Mouse (Mus musculus) neural tube, embryonic 12.5 days (tissue): ENCODE data around the gene Bzw1. TPM values are rescaled to one million over a fixed set of nuclear protein-coding genes. Genes with fewer than 3 reads are reported as not detected.

Source experiments
- ATAC-seq: fragments of 200-750 bp; cut with Nextera tagmentation; 2 replicates; pipeline ENCODE4 v1.8.0; 2017; ENCODE audit warnings: low read depth, mild to moderate bottlenecking, moderate TSS enrichment, moderate library complexity; ENCODE audit not compliant: low FRiP score
- H3K27ac ChIP-seq: fragments of 300-500 bp; sonication (generic); 2 replicates; pipeline ENCODE4 v1.5.1; 2016
- H3K27me3 ChIP-seq: fragments of 300-500 bp; sonication (generic); replicated peaks from 2 replicates; pipeline ENCODE4 v1.6.1; 2016; ENCODE audit warnings: mild to moderate bottlenecking
- H3K36me3 ChIP-seq: fragments of 300-500 bp; sonication (generic); 2 replicates; pipeline ENCODE4 v1.6.1; 2016; ENCODE audit warnings: mild to moderate bottlenecking
- H3K4me1 ChIP-seq: fragments of 300-500 bp; sonication (generic); 2 replicates; pipeline ENCODE4 v1.6.1; 2016
- H3K4me2 ChIP-seq: fragments of 300-500 bp; sonication (generic); replicated peaks from 2 replicates; pipeline ENCODE4 v1.6.1; 2016; ENCODE audit warnings: mild to moderate bottlenecking
- H3K4me3 ChIP-seq: fragments of 300-500 bp; sonication (generic); 2 replicates; pipeline ENCODE4 v1.5.1; 2016
- H3K9ac ChIP-seq: fragments of 300-500 bp; sonication (generic); 2 replicates; pipeline ENCODE4 v1.6.1; 2016; ENCODE audit warnings: mild to moderate bottlenecking
- H3K9me3 ChIP-seq: fragments of 300-500 bp; sonication (generic); 2 replicates; pipeline ENCODE4 v1.6.1; 2016; ENCODE audit warnings: mild to moderate bottlenecking
- WGBS: fragments of 180-500 bp; shearing (Covaris S2); methylation state at CpG from one replicate; pipeline ENCODE4 v1.1.7; 2016; 5-methylcytosine and 5-hydroxymethylcytosine counted together
- polyA plus RNA-seq: library from polyadenylated mRNA; unstranded; fragments of >200 nt; fragmentation: Nextera tagmentation; extraction: Ambion mirVana; gene quantifications from 2 replicates; pipeline ENCODE4 v1.2.1, GENCODE M21; 2016

Gene Bzw1
- polyA plus RNA-seq, 1 experiment from 2014 or later, result 442 TPM

DNA sequence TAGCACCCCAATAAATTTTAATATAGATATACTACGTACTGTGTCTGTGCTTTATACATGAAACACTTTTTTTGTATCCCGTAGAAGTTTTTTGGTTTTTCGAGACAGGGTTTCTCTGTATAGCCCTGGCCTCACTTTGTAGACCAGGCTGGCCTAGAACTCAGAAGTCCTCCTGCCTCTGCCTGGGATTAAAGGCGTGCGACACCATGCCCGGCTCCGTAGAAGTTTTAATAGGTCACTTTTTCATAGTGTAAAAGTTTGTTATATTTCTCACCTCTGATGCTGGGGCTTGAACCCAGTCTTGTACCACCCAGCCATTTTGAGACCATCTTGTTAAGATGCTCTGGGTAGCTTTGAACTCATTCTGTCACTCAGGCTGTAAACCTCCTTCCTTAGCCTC is 14.6 kb downstream of the Bzw1 start:
- no peak for ATAC-seq
- Histone ChIP-seq H3K9ac (no peak overlapping the region), H3K4me3 (no peak overlapping the region), H3K4me1 (no peaks in the 10 kb centered on the region), H3K9me3 (no peaks in the 10 kb centered on the region), H3K4me2 (no peak overlapping the region), H3K27me3 (no peaks in the 10 kb centered on the region), H3K36me3 (peaks cover 66% of the 10 kb centered on the region), H3K27ac (no peak overlapping the region)
- WGBS, result 97% methylated on average over 7 of the region's 7 CpGs

DNA sequence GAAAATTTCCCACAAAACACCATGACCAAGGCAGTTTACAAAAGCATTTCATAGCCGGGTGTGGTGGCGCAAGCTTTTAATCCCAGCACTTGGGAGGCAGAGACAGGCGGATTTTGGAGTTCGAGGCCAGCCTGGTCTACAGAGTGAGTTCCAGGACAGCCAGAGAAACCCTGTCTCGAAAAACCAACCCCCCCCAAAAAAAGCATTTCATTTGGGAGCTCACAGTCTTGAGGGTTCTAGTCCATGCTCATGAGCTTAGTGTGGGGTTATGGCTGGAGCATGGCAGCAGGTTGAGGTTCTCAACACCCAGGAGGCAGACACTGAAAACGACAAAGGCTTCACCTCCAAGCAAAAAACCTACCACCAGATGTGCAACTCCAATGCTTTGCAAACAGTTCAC is 15.4 kb downstream of the Bzw1 start:
- H3K9me3 ChIP-seq, result no peaks in the 10 kb centered on the region
- H3K27me3 ChIP-seq, result no peaks in the 10 kb centered on the region
- H3K36me3 ChIP-seq, result peaks cover 65% of the 10 kb centered on the region
- no peak overlapping the region for H3K4me2 ChIP-seq
- no peak overlapping the region for H3K27ac ChIP-seq
- no peak for ATAC-seq
- 88% methylated on average over 6 of the region's 6 CpGs for WGBS
- no peaks in the 10 kb centered on the region for H3K4me1 ChIP-seq
- no peak overlapping the region for H3K4me3 ChIP-seq
- no peak overlapping the region for H3K9ac ChIP-seq

DNA sequence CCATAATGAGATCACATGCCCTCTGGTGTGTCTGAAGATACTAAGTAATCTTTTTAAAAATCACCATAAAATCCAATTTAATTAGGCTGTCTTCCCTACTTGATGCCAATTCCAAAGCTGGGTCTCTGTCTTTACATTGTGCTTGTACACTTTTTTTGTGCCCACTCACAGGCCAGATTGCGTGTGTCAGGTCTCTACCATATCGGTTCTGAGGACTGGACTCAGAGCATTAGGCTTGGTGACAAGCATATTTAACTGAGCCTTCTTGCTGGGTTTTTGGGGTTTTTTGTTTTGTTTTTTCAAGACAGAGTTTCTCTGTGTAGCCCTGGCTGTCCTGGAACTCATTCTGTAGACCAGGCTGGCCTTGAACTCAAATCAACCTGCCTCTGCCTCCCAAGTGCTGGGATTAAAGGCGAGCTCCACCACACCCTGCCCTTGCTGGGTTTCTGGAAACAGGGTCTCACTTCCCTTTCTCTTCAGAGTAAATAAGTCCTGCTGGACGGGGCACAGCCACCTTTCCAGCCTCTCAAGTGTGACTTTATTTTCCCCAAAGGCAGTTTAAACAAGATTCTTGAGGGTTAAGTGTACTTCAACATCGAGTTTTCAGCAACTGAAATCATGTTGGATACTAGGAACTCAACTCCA is 17.0 kb downstream of the Bzw1 start:
- no peak overlapping the region for H3K27ac ChIP-seq
- 88% methylated on average over 5 of the region's 5 CpGs for whole genome bisulfite sequencing
- no peaks in the 10 kb centered on the region for H3K9me3 ChIP-seq
- no peak overlapping the region for H3K4me3 ChIP-seq
- H3K36me3 ChIP-seq, result peaks cover 66% of the 10 kb centered on the region
- no peak overlapping the region for H3K4me2 ChIP-seq
- H3K9ac ChIP-seq, result no peak overlapping the region
- H3K27me3 ChIP-seq, result no peaks in the 10 kb centered on the region
- no peaks in the 10 kb centered on the region for H3K4me1 ChIP-seq
- no peak for ATAC-seq

DNA sequence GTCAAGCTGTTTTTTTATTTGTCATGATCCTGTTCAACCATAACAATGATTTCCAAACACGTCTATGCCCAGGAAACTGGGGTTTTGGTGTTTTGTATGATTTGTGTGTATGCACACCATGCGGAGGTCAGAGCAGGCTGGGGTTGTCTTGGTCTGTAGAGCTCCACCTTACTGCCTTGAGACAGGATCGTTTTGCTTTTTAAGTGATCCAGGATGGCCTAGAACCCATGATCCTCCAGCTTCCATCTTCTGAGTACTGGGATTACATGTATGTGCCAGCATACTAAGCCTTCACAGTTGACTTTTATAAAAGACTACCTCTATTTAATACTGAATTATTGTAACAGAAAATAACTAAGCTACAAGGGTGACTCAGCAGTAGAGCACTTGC is 17.5 kb downstream of the Bzw1 start:
- H3K4me3 ChIP-seq, result no peak overlapping the region
- H3K9me3 ChIP-seq, result no peaks in the 10 kb centered on the region
- no peak overlapping the region for H3K27ac ChIP-seq
- no peaks in the 10 kb centered on the region for H3K27me3 ChIP-seq
- no peak for ATAC-seq
- H3K4me2 ChIP-seq, result no peak overlapping the region
- H3K9ac ChIP-seq, result no peak overlapping the region
- H3K4me1 ChIP-seq, result no peaks in the 10 kb centered on the region
- 89% methylated on average over 3 of the region's 3 CpGs for WGBS
- peaks cover 71% of the 10 kb centered on the region for H3K36me3 ChIP-seq

DNA sequence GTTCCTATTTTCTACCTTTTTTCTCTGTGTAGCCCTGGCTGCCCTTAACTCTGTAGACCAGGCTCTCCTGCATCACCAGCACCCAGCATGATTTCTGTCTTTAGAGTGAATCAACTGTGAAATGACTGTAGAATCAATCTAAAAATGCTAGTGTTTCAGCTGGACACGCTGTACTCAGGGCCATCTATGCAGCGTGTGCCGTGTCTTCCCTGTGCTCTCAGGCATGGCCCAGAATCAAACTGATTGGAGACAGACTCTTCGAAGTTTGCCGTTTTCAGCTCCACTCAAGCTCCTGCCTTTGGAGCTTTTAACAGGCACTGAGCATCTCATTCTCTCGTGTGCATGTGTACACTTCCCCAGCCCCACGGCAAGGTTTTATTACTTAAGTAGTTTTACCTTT is 18.1 kb downstream of the Bzw1 start:
- WGBS, result 88% methylated on average over 7 of the region's 7 CpGs
- ATAC-seq, result no peak
- H3K27ac ChIP-seq, result no peak overlapping the region
- H3K4me1 ChIP-seq, result no peaks in the 10 kb centered on the region
- no peak overlapping the region for H3K4me2 ChIP-seq
- H3K36me3 ChIP-seq, result peaks cover 70% of the 10 kb centered on the region
- H3K9ac ChIP-seq, result no peak overlapping the region
- H3K4me3 ChIP-seq, result no peak overlapping the region
- no peaks in the 10 kb centered on the region for H3K27me3 ChIP-seq
- H3K9me3 ChIP-seq, result no peaks in the 10 kb centered on the region

DNA sequence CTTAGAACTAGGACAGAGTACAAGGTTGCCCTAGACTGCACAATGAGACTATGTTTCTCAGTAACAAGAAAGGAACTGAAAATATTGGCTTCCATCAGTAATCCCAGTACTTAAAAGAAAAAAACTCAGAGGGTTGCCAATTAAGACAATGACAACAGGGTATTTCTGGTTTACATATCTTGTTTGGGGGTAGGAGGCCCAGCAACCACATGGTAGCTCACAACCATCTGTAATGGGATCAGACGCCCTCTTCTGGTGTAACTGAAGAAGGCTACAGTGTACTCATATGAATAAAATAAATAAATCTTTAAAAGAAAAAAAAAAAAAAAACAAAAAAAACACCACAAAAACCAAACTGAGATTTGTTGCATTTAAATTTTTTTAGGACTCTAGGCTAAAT is 22.7 kb downstream of the Bzw1 start:
- H3K4me3 ChIP-seq, result no peak overlapping the region
- H3K4me1 ChIP-seq, result no peaks in the 10 kb centered on the region
- no peaks in the 10 kb centered on the region for H3K9me3 ChIP-seq
- no peak overlapping the region for H3K27ac ChIP-seq
- no peak for ATAC-seq
- no peaks in the 10 kb centered on the region for H3K27me3 ChIP-seq
- H3K4me2 ChIP-seq, result no peak overlapping the region
- H3K36me3 ChIP-seq, result peaks cover 86% of the 10 kb centered on the region
- H3K9ac ChIP-seq, result no peak overlapping the region
- WGBS, result 27% methylated on average over 1 of the region's 1 CpGs

DNA sequence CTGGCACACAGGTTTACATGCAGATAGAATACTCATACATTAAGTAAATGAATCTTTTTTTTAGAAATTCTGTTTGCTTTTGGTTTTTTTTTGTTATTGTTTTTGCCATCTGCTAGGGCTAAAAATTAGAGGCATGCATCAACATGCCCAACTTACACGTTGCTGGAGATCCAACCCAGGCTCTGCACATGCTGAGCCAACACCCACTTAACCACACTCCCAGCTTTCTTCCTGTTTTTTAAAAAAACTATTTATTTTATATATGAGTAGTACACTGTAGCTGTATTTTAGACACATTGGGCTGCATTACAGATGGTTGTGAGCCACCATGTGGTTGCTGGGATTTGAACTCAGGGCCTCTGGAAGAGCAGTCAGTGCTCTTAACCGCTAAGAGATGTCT is 23.4 kb downstream of the Bzw1 start:
- ATAC-seq, result no peak
- Histone ChIP-seq H3K27me3 (no peaks in the 10 kb centered on the region), H3K36me3 (peaks cover 83% of the 10 kb centered on the region), H3K4me2 (no peak overlapping the region), H3K27ac (no peak overlapping the region), H3K4me1 (peaks cover 2% of the 10 kb centered on the region), H3K9me3 (no peaks in the 10 kb centered on the region), H3K9ac (no peak overlapping the region), H3K4me3 (no peak overlapping the region)
- WGBS, result 98% methylated on average over 2 of the region's 2 CpGs

DNA sequence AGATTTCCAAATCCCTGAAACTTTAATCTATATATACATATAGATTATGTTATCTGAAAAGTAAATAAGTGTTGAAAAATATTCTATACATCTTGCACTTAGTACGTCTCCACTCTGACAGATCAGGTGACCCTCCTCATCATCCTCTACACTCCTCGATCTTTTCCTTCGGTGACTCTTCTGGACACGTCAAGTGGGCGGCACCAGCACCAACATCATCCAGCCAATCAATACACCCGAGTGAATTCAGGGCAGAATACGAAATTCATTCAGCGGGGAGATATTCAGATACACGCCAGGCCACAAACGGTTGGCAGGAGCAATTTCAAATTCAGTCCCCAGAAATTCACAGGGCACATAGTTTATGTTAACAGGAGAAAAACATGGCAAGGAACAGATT is 27.3 kb downstream of the Bzw1 start:
- no peaks in the 10 kb centered on the region for H3K9me3 ChIP-seq
- WGBS, result 86% methylated on average over 10 of the region's 10 CpGs
- H3K27ac ChIP-seq, result no peak overlapping the region
- H3K4me1 ChIP-seq, result peaks cover 16% of the 10 kb centered on the region
- H3K9ac ChIP-seq, result no peak overlapping the region
- no peaks in the 10 kb centered on the region for H3K27me3 ChIP-seq
- peaks cover 52% of the 10 kb centered on the region for H3K36me3 ChIP-seq
- no peak overlapping the region for H3K4me3 ChIP-seq
- ATAC-seq, result no peak
- H3K4me2 ChIP-seq, result no peak overlapping the region

DNA sequence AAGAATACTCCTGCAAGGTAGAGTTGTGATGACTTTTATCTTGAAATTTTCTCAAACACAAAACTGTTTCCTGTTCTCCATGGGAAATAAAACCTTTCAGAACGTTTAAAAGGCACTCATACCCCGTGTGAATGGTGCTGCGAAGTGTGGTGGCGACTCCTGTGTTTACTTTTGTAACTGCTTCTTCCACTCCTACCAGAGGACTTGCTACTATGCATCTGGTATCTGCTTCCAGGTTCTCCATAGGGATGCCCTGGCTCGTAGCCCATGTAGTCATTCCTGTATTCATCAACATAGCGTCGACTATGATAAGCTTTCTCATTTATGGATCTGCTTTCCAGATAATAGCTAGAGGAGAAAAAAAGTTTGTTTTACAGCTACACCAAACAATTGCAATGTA is 28.3 kb downstream of the Bzw1 start:
- 78% methylated on average over 7 of the region's 7 CpGs for WGBS
- H3K4me1 ChIP-seq, result peaks cover 16% of the 10 kb centered on the region
- H3K4me3 ChIP-seq, result no peak overlapping the region
- H3K27me3 ChIP-seq, result no peaks in the 10 kb centered on the region
- H3K36me3 ChIP-seq, result peaks cover 45% of the 10 kb centered on the region
- H3K9ac ChIP-seq, result no peak overlapping the region
- no peak overlapping the region for H3K27ac ChIP-seq
- 0 out of 2 replicates have a peak overlapping the region, but pooled peaks have one; percentile 12 for H3K4me2 ChIP-seq
- ATAC-seq, result no peak
- H3K9me3 ChIP-seq, result no peaks in the 10 kb centered on the region

DNA sequence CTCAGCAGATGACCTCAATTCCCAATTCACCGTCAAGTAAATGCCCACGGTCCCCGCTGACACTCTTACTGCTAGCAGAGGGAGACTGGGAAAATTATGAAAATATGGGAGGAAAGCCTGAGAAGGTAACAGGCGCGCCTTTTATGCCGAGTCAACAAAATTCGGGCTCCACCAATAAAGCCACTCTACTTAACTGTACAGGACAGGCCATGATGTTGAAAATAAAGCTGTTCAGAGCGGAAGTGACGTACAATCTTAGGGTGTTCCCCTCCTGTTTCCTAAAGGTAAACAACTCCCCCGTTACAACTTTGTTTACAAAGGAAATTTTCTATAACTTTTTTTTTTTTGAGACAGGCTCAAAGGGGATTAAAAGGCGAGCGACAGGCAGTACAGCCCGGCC is 30.2 kb downstream of the Bzw1 start:
- H3K9ac ChIP-seq, result peak overlapping the region; percentile 99
- H3K36me3 ChIP-seq, result peaks cover 29% of the 10 kb centered on the region
- H3K4me3 ChIP-seq, result peak overlapping the region; percentile 99
- 15% methylated on average over 13 of the region's 13 CpGs for WGBS
- H3K4me2 ChIP-seq, result peak overlapping the region; percentile 72
- H3K27ac ChIP-seq, result 0 out of 2 replicates have a peak overlapping the region, but pooled peaks have one; percentile 95
- H3K4me1 ChIP-seq, result peaks cover 16% of the 10 kb centered on the region
- ATAC-seq, result 0 out of 2 replicates have a peak, but pooled peaks have one; percentile 45
- H3K27me3 ChIP-seq, result no peaks in the 10 kb centered on the region
- H3K9me3 ChIP-seq, result no peaks in the 10 kb centered on the region

DNA sequence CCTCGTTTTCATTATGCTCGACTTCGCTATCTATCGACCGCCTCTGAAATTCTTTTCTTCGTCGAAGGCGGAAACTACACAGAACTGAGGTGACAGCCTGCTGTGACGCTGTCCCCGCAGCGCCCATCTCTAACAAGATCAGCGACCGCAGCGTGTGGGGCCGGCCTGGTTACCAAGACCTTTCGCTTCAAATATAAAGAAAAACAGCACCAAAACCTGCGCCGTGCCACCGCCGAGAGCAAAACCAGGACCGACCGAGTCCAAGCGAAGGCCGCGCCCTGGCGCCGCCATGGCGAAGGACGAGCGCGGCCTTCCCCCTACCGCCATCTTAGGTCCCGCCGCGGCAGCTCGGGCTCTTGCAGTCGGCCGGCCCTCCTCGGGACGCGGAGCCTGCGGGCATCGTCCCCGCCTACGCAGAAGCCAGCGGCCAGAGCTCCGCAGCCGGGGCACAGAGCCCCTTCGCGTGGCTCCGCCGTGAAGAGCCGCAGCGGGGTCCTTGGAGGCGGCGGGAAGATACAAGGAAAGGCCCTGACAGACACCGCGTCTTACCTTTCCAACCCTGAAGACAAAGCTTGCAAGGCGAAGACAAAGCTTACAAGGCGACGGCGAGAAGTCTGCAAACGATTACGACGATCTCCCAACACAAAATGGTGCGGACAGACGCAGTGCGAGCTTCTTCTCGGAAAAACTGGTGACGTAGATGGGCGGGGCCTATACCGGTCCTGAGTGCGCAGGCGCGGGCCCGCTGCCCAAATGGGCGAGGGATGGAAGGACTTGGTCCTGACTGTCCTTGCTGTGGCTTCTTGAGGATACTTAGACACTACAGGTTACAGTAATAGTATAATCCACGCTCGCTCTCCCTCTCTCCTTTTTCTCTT is 30.9 kb downstream of the Bzw1 start, which contains the start of gene Clk1:
Gene Clk1, minus strand, starts transcription at position 696 of the 878 bp plus-strand sequence.
- H3K4me2 ChIP-seq, result peak within 1 kb of the TSS; percentile 72
- ATAC-seq, result peak; percentile 93
- H3K9me3 ChIP-seq, result no peaks in the 10 kb centered on the region
- H3K9ac ChIP-seq, result peak within 1 kb of the TSS; percentile 99
- no peaks in the 10 kb centered on the region for H3K27me3 ChIP-seq
- H3K27ac ChIP-seq, result peak within 1 kb of the TSS; percentile 95
- peaks cover 16% of the 10 kb centered on the region for H3K4me1 ChIP-seq
- peaks cover 21% of the 10 kb centered on the region for H3K36me3 ChIP-seq
- WGBS, result under 1% methylated on average over 79 of the region's 79 CpGs
- peak within 1 kb of the TSS; percentile 99 for H3K4me3 ChIP-seq

DNA sequence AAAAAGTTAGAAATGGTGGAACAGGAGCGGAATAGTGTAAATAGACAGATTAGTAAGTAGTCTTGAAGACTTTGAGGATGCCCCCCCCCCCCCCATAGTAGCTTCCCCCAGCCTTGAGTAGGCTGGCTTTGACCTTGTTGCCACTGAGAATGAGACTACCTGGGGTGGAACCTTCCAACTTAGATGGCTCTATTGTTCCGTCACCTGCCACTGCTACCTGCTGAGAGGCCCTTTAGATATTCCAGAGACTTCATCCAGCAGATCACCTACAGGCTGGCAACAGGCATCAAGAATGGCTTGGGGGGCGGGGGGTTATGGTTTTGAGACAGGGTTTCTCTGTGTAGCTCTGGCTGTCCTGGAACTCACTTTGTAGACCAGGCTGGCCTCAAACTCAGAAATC is 31.9 kb downstream of the Bzw1 start:
- no peak for ATAC-seq
- H3K4me2 ChIP-seq, result no peak overlapping the region
- H3K4me3 ChIP-seq, result no peak overlapping the region

More for the DNA sequence above, 31.9 kb downstream of the Bzw1 start:
- Histone ChIP-seq H3K27ac (no peak overlapping the region), H3K27me3 (no peaks in the 10 kb centered on the region), H3K9ac (no peak overlapping the region), H3K9me3 (no peaks in the 10 kb centered on the region), H3K4me1 (peaks cover 16% of the 10 kb centered on the region), H3K36me3 (peaks cover 13% of the 10 kb centered on the region)
- WGBS, result 94% methylated on average over 3 of the region's 3 CpGs
